Mouse (Mus musculus): ENCODE results near the gene Prrx1. TPM values are rescaled to one million over a fixed set of nuclear protein-coding genes. Genes with fewer than 3 reads are reported as not detected.

The Prrx1 gene
- polyA plus RNA-seq, 1 experiment from 2014 or later = 219 TPM

- Histone ChIP-seq H3K36me3 (no peaks in the 10 kb centered on the region), H3K27ac (no peak overlapping the region), H3K9me3 (replicated peaks) (no peaks in the 10 kb centered on the region), H3K4me1 (no peaks in the 10 kb centered on the region), H3K4me3 (no peak overlapping the region), H3K27me3 (ENCODE audit: low read depth, poor library complexity, severe bottlenecking) (no peaks in the 10 kb centered on the region)
- no peak for DNase-seq (ENCODE audit: low spot score)
- 88% methylated on average over 4 of the region's 4 CpGs for WGBS
Observed at GRCm38 (mm10) chr1:163226271-163226670, 87.2 kb downstream of the Prrx1 start.

GRCm38 (mm10) chr1:163221767-163222166 is 91.7 kb downstream of the Prrx1 start:
- no peak for DNase-seq (ENCODE audit: low spot score)
- Histone ChIP-seq H3K27ac (no peak overlapping the region), H3K4me3 (no peak overlapping the region), H3K9me3 (replicated peaks) (no peaks in the 10 kb centered on the region), H3K36me3 (no peaks in the 10 kb centered on the region), H3K27me3 (ENCODE audit: low read depth, poor library complexity, severe bottlenecking) (no peaks in the 10 kb centered on the region), H3K4me1 (no peaks in the 10 kb centered on the region)
- 84% methylated on average over 1 of the region's 1 CpGs for WGBS

DNA sequence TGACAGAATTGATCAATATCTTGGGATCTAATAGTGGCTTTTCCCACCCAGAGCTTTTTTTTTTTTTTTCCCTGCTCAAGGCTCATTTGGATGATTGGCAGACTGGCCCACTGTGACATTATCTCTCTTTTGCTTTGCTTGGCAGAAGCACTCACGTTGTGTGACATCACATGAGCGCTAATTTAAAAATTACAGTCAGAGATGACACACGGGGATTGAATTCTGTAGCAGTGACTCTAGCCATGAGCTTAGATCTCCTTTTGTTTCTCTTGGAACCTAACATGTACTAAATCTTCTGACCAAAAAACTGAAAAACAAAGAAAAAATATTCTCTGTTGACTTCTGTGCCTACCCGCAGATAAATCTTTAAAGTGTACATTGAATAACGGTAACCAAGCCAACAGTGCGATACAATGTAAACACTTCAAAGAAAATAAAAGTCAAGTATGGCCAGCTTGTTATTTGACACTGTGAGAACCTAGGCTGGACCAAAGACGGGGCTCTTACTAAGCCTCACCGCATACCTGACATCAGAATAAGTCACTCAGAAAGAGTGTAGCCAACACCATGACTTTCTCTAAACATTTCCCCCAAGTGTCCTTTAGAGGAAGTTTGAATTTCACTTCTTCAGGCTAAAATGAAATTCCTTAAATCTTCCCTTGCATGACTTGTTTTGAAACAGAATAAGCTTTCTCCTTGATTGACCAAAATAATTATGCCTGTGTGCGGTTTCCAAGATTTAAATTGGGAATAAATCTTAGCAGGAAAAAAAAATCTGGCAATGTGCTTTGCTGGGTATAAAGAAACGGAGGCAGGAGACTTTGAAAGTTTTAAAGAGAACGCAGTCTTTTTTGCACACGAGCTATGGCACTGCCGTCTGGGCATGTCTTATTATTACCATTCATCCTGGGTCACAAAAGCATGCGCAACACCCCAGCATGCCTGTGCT is 104.3 kb downstream of the Prrx1 start:
- H3K4me3 ChIP-seq = no peak overlapping the region
- H3K9me3 ChIP-seq (replicated peaks) = no peaks in the 10 kb centered on the region
- no peaks in the 10 kb centered on the region for H3K27me3 ChIP-seq (ENCODE audit: low read depth, poor library complexity, severe bottlenecking)
- 85% methylated on average over 14 of the region's 14 CpGs for WGBS
- H3K27ac ChIP-seq = no peak overlapping the region
- H3K36me3 ChIP-seq = no peaks in the 10 kb centered on the region
- peaks cover 30% of the 10 kb centered on the region for H3K4me1 ChIP-seq
- no peak for DNase-seq (ENCODE audit: low spot score)

DNA sequence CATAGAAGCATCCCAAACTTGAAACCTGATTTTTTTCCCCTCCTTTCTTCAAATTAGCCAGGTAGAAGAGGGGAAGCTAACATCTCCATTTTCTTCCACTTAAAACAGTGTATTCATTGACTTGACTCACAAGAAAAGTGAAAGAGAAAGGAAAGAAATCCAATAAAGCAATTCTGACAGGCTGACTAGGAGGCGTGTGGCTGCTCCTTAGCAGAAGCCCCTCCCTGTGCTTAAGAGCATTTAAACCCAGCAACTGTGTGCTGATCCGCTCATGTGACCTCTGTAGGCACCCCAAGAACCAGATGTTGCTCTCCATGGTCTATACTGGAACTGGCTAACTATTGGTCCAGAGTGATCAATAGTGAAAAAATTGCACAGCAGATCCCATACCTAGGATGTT is 114.7 kb downstream of the Prrx1 start:
- Histone ChIP-seq H3K27me3 (ENCODE audit: low read depth, poor library complexity, severe bottlenecking) (no peaks in the 10 kb centered on the region), H3K9me3 (replicated peaks) (no peaks in the 10 kb centered on the region), H3K27ac (peak overlapping the region; percentile 36), H3K36me3 (no peaks in the 10 kb centered on the region), H3K4me1 (peaks cover 39% of the 10 kb centered on the region), H3K4me3 (no peak overlapping the region)
- DNase-seq (ENCODE audit: low spot score) = no peak
- 46% methylated on average over 2 of the region's 2 CpGs for WGBS

GRCm38 (mm10) chr1:163198059-163198458 is 115.5 kb downstream of the Prrx1 start:
- Histone ChIP-seq H3K27ac (no peak overlapping the region), H3K36me3 (no peaks in the 10 kb centered on the region), H3K9me3 (replicated peaks) (no peaks in the 10 kb centered on the region), H3K4me1 (peaks cover 35% of the 10 kb centered on the region), H3K27me3 (ENCODE audit: low read depth, poor library complexity, severe bottlenecking) (no peaks in the 10 kb centered on the region), H3K4me3 (no peak overlapping the region)
- WGBS = 55% methylated on average over 4 of the region's 4 CpGs
- DNase-seq (ENCODE audit: low spot score) = no peak

Other genes with a start within 250 kb of the Prrx1 start
- not detected in 2 replicates for gene Mroh9, start 228.0 kb downstream of the Prrx1 start, polyA plus RNA-seq (2016; fragmentation: Nextera tagmentation; extraction: Ambion mirVana)
- gene Gorab, start 90.0 kb upstream of the Prrx1 start, polyA plus RNA-seq (2016; fragmentation: Nextera tagmentation; extraction: Ambion mirVana) = 26.3 and 34.3 TPM in 2 replicates

Data from limb, embryonic 10.5 days (tissue).